Mouse (Mus musculus): ENCODE measurements around the gene Kmt5b.
A peak's percentile ranks its signal among the peaks of the same experiment; 100 is the strongest.

The Kmt5b gene

DNA sequence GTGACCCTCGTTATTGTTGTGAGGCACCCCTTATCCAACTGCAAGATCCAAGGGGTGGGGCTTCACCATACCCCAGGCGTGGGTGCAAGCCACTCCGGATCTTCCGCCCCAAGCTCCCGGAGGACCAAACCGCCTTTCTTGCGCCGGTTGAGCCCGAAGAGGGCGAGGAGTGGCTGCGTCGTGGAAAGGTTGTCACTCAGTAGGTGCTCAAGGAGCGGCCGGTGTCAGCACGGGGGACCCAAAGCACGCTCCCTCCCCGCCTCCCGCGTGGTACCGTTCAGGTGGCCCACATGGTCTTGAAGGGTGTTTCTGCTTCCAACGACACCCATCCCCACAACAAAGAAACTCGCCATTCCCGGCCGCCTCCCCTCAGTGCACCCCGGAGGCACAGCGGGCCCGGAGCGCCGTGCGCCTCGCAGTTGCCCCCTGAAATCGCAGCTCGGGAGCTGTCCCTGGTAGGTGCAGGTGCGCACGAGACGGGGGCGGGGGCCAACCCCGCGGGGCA lies at the start of gene Kmt5b:
Gene Kmt5b, plus strand, starts transcription at position 146 of the 505 bp plus-strand sequence.
- no peak for DNase-seq (ENCODE audit: low read depth, low spot score)

DNA sequence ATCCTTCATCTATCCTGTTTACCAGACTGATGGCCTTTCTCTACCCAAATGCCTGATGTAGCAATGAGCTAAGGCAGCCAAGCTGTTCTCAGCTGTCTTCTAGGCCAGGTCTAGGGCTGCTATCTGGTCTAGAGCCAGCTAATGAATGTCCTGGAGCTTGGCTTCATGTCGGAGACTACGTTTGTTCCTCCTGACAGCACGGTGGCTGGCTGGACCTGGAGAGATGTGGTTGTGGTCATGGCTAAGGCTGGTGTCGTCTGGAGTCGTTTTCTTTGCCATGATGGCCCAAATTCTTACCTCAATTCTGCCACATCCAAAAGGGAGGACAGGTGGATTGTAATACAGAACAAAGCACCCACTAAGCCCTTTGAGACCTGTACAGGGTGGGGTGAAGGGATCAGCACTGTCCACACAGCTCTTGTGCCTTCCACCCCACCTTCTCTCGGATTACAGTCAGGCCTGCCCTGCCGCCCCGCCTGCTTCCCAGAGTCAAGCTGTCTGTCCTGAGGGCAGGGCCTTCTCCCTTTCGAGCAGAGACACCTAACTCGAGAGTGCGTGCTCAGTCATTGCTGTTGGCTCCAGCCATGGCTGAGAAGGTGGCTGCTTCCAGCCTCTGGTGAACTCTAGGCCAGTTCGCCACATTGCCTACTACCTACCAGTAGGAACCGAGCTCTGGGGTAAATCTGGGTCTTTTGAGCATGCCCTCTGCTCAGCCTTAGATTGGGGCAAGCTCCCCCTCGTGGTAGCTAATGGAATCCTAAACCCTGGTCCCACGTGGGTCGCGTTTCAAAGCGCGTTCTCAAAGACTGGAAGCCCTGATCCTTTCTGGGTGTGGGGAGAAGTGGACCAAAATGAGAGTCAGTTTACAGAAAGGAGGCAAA lies 48.5 kb upstream of the Kmt5b start:
- no peak for DNase-seq (ENCODE audit: low read depth, low spot score)

GRCm38 (mm10) chr19:3719362-3719891 lies 47.8 kb upstream of the Kmt5b start:
- no peak for DNase-seq (ENCODE audit: low read depth, low spot score)

DNA sequence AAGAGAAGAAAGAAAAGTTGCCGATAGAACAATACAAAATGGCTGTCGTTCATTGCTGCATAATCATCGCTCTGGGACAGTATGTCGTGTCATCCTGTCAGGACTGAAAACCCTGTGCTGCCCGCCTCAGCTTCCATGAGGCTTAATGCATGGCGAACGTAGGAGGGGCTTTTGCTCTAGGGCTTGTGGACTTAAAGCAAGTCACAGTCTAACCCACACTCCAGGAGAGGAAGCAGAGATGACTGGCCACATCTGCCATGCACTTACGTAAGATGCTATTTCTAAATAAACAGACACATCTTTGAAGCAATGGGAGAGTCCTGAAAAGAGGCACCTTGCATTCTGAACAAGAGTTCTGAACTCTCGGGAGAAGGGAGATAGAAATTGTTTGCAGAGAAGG lies 44.1 kb upstream of the Kmt5b start:
- no peak for DNase-seq (ENCODE audit: low read depth, low spot score)

DNA sequence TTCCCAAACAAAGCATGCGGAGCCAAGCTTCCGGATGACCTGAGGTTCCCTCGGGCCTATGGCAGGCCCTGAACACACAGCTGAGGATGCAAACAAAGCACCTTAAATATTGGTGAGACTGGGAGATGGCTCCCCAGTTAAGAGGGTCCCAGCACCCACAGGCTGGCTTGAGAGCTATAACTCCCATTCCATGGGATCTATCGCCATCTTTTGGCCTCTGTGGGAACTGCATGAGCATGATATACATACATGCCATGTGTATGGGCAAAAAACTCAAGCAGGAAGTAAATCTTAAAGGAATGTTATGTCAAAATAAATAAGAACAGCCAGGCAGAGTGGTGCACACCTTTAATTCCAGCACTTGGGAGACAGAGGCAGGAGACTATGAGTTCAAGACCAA lies 43.3 kb upstream of the Kmt5b start:
- DNase-seq (ENCODE audit: low read depth, low spot score), result no peak

- peak; percentile 43 for DNase-seq (ENCODE audit: low read depth, low spot score)
Measured at GRCm38 (mm10) chr19:3724779-3725178, 42.4 kb upstream of the Kmt5b start.

DNA sequence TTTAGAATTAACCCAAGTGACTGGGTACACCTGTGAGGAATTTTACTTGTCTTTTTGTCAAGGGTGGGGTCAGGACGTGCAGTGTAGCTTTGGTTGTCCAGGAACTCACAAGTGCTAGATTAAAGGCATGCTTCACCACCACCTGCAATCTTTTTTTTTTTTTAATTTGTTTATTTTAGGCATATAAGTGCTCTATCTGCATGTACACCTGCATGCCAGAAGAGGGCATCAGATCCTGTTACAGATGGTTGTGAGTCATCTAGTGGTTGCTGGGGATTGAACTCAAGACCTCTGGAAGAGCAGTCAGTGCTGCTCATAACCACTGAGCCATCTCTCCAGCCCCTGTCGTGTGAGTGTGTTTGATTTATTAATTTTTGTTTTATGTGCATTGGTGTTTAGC lies 38.3 kb upstream of the Kmt5b start:
- no peak for DNase-seq (ENCODE audit: low read depth, low spot score)

DNA sequence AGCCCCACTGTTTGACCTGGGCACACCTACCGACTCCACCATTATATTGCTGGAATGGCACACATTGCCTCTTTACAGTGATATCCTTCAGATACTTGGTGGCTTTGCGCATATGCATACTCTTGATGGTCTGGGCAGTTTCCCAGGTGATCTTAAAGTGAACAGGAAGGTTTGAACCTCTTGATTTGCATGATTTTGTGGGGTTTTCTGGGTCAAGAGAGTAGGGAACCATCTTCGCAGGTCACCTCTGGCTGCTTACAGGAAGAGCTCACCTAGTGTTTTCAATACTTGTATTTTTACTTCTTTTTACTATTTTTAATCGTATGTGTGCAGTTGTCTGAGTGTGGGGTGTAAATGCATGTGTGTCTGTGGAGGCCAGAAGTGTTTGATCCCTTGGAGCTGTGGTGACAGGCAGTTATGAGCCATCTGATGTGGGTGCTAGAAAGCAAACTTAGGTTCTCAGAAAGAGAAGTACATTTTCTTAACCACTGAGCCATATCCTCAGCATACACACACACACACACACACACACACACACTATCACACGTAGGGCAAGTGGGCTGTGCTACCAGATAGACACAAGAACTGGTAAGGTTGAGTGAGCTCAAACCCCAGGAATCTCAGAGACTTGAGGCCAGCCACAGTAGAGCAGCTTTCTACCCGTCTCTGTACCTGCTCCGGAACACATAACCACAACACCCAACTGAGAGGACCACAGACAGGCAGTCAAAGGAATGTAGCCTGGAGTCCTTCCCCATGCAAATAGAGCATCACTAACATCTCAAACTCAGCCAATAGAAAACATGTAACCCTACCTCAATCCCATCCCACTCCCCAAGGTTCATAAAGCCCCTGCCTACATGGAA lies 36.2 kb upstream of the Kmt5b start:
- DNase-seq (ENCODE audit: low read depth, low spot score), result no peak

GRCm38 (mm10) chr19:3736001-3736400 lies 31.2 kb upstream of the Kmt5b start:
- no peak for DNase-seq (ENCODE audit: low read depth, low spot score)

DNA sequence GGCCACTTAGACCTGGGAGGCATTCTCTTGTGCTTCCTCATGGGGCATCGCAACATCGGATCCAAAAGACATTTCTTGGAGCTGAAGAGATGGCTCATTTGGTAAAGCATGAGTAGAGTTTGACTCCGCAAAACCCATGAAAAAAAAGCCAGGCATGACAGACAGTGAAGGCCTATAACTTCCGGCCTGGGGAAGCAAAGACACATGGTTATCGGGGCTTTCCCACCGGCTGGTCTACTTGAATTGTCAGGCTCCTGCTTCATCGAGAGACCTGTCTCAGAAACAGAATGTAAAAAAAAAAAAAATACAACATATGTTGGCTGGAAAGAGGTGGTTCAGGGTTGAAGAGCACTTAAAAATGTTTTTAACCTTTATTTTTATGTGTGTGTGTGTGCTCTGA lies 27.6 kb upstream of the Kmt5b start:
- DNase-seq (ENCODE audit: low read depth, low spot score), result no peak

DNA sequence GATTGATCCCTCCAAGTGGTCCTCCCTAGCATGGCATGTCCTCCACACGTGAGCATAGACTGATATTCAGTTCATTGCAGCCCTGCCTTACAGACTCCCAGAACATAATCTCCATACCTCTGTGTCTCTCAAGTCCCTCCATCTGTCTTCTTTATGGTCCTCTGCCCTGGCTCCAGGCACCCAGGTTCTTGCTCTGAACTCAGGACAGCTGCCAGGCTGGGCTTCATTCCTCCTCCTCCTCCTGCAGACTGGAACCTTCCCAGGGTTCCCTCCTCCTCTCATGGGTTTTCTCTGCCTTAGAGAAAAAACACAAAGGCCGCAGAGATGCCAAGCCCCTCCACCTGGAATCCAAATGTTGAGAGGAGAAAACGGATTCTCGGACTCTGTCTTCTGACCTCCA lies 24.5 kb upstream of the Kmt5b start:
- no peak for DNase-seq (ENCODE audit: low read depth, low spot score)

DNA sequence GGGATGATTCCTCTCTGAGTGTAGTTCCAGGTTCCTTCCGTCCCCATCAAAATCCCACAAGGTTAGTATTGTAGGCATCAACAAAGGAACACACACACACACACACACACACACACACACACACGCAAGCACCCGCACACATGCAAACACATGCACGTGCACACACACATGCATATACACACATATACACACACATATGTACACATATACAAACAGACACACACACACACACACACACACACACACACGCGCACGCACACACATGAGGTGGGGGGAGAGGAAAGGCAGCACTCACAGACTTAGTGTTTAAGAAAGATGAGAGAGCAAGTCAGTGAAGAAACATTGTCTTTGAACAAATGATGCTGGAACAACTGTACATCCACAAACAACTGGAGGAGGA lies 23.9 kb upstream of the Kmt5b start:
- DNase-seq (ENCODE audit: low read depth, low spot score), result no peak

DNA sequence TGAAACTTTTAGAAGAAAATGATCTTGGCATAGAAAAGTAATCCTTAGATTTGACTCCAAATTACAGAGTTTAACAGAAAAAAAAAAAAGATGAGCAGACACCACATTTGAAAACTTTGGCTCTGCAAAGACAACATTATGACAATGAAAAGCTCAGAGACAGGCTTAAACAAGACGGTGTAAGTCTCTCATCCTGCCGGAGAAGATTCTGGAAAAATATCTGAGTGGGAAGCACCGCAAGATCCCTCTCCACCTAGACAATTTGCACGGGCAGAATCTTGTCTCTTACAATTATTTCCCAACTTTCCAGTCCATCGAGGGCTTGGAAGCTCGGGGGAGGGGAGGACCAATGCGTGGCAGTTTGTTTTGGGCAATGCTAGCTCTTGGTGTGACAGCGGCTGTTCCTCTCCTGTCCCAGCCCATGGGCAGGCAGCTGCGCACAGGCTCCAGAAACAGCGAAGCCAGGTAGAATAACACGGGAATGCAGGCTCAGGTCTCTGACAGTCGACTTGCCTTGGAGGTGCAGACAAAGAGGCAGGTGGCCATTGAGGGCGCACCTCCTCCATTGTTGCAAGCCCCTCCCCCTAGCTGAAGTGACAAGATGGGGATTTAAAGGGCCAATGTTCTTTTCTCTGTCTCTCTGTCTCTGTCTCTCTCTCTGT lies 23.2 kb upstream of the Kmt5b start:
- no peak for DNase-seq (ENCODE audit: low read depth, low spot score)

- DNase-seq (ENCODE audit: low read depth, low spot score), result no peak
Measured at GRCm38 (mm10) chr19:3752621-3753239, 14.5 kb upstream of the Kmt5b start.

GRCm38 (mm10) chr19:3753240-3753633 lies 14.0 kb upstream of the Kmt5b start:
- no peak for DNase-seq (ENCODE audit: low read depth, low spot score)

GRCm38 (mm10) chr19:3753738-3754137 lies 13.5 kb upstream of the Kmt5b start:
- no peak for DNase-seq (ENCODE audit: low read depth, low spot score)

GRCm38 (mm10) chr19:3757861-3758260 lies 9.4 kb upstream of the Kmt5b start:
- DNase-seq (ENCODE audit: low read depth, low spot score), result no peak

DNA sequence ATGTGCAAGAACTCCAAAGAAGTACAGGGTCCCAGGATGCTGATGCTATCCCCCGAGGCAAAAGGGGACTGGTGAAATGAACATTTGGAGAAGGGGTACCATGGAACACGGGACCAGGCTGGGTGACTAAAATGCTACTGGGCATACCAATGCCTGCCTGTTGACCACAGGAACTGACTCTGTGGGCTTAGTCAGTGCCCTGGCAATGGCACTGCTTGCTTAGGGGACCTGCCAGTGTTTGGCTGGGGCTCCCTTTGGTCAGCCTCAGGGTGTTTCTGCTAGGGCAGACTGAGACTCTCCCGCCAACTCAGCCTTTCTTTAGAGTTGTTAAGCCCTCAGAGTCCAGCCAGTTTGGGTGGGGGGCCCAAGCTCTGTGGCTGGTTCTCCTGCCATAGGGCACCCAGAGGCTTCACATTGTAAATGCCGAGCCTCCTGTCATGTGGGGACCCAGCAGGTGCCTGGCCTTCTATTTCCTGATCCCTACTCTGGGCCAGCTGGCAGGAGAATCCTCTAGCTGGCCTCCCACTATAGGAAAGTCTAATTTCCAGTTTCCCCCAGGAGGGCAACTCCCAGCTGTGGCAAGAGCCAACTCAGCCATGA lies 1.9 kb upstream of the Kmt5b start:
- no peak for DNase-seq (ENCODE audit: low read depth, low spot score)

GRCm38 (mm10) chr19:3766378-3766777 lies 843 bp upstream of the Kmt5b start:
- DNase-seq (ENCODE audit: low read depth, low spot score), result no peak

GRCm38 (mm10) chr19:3767781-3768696 lies 818 bp downstream of the Kmt5b start:
- peak; percentile 80 for DNase-seq (ENCODE audit: low read depth, low spot score)

Data from c-Kit-negative CD71-positive TER-119-positive erythroid progenitor cells, embryonic 14.5 days (primary cell).